18 mouse cellular contexts compared by ENCODE assay signal in genomic region chr10:14618301-14618700, GRCm38 (mm10).
"Had no signal": no experiment of that assay in that cellular context is flagged by ENCODE, and none has a peak within 500 bp of the region (broad histone marks: within the 10 kb centered on the region; RNA-seq: fewer than 3 reads in every experiment).

No protein-coding gene starts in this region.

- H3K4me1 ChIP-seq: lung, embryonic 15.5 days; megakaryocyte, embryonic 14.5 days; midbrain, embryonic 13.5 days; neural tube, embryonic 12.5 days; stomach, embryonic 15.5 days had no signal

- H3K27ac ChIP-seq: lung, embryonic 15.5 days; macrophage; midbrain, embryonic 13.5 days; neural tube, embryonic 12.5 days; stomach, embryonic 15.5 days; stomach, postnatal 0 days had no signal

- H3K4me2 ChIP-seq: lung, embryonic 15.5 days; midbrain, embryonic 11.5 days; midbrain, embryonic 13.5 days; neural tube, embryonic 12.5 days; stomach, embryonic 15.5 days had no signal

- H3K9ac ChIP-seq: liver, postnatal 0 days; lung, embryonic 15.5 days; midbrain, embryonic 13.5 days; neural tube, embryonic 12.5 days; stomach, embryonic 15.5 days had no signal

- H3K36me3 ChIP-seq: lung, embryonic 15.5 days; midbrain, embryonic 13.5 days; neural tube, embryonic 12.5 days; stomach, embryonic 15.5 days had no signal

- H3K27me3 ChIP-seq: lung, embryonic 15.5 days; megakaryocyte, embryonic 14.5 days; midbrain, embryonic 13.5 days; neural tube, embryonic 12.5 days; stomach, embryonic 15.5 days had no signal

- H3K4me3 ChIP-seq: lung, embryonic 15.5 days; megakaryocyte, embryonic 14.5 days; midbrain, embryonic 13.5 days; neural tube, embryonic 12.5 days; stomach, embryonic 15.5 days had no signal

- DNase-seq: liver, postnatal 0 days; lung, adult 2 months; lung, postnatal 14 days; lung, postnatal 36 days; right cerebral cortex, postnatal 14 days; thymus, adult 2 months; thymus, postnatal 25 days; thymus, postnatal 4 days had no signal

- H3K9me3 ChIP-seq: lung, embryonic 15.5 days; midbrain, embryonic 13.5 days; neural tube, embryonic 12.5 days; stomach, embryonic 15.5 days had no signal

- ATAC-seq: liver, postnatal 0 days; lung, postnatal 0 days; midbrain, embryonic 13.5 days; midbrain, embryonic 16.5 days had no signal
